8 mouse cellular contexts compared by ENCODE assay signal in genomic region chr12:58212261-58212923, GRCm38 (mm10). TPM values are rescaled to one million over a fixed set of nuclear protein-coding genes. Genes with fewer than 3 reads are reported as not detected.
DNase-seq lines count a peak whose midpoint lies in the region; ATAC-seq lines count a peak whose summit lies in the region.

No protein-coding gene starts in this region.

- intact Hi-C loops in heart, postnatal 14 days (cut with DNase I) = loop anchor here (10.0 kb wide), 2 partner anchors 422 to 592 kb away; no protein-coding TSS in a partner anchor

- no peaks in the 10 kb centered on the region for H3K36me3 ChIP-seq in heart, embryonic 11.5 days (ENCODE audit: control insufficient read depth, insufficient read depth, low read length)
- H3K36me3 ChIP-seq in midbrain, embryonic 13.5 days = no peaks in the 10 kb centered on the region

- no peaks in the 10 kb centered on the region for H3K9me3 ChIP-seq in heart, embryonic 11.5 days (replicated peaks; ENCODE audit: control insufficient read depth, low read length)
- H3K9me3 ChIP-seq in midbrain, embryonic 13.5 days = no peaks in the 10 kb centered on the region

- no peak overlapping the region for H3K27ac ChIP-seq in heart, embryonic 11.5 days (ENCODE audit: low read depth, low read length)
- no peak overlapping the region for H3K27ac ChIP-seq in midbrain, embryonic 13.5 days

- no peak for DNase-seq in heart, adult 8-10 months (ENCODE audit: low spot score)
- peak; percentile 67 for DNase-seq in embryo, embryonic 10 days (ENCODE audit: low spot score)
- DNase-seq in heart, postnatal 14 days = peak; percentile 9 to 11
- DNase-seq in left cerebral cortex, adult 18-20 months (ENCODE audit: low spot score in 2 of 2) = peak; percentile 15 to 60
- DNase-seq in spleen, adult 18-20 months = no peak

- H3K27me3 ChIP-seq in heart, embryonic 11.5 days (ENCODE audit: control insufficient read depth, insufficient read depth, low read length) = peaks cover 36% of the 10 kb centered on the region
- peaks cover 49% of the 10 kb centered on the region for H3K27me3 ChIP-seq in midbrain, embryonic 13.5 days

- ATAC-seq in heart, embryonic 11.5 days (replicated peaks; ENCODE audit: insufficient number of reproducible peaks, low FRiP score, low TSS enrichment) = peak; percentile 60
- peak; percentile 83 for ATAC-seq in midbrain, embryonic 13.5 days
- ATAC-seq in activated CD4-positive, CD25-positive, alpha-beta regulatory T cell, adult 4 months = no peak

- WGBS in heart, embryonic 11.5 days (ENCODE audit: insufficient replicate concordance) = 1% methylated on average over 39 of the region's 39 CpGs
- WGBS in midbrain, embryonic 13.5 days = under 1% methylated on average over 39 of the region's 39 CpGs

- peaks cover 7% of the 10 kb centered on the region for H3K4me1 ChIP-seq in heart, embryonic 11.5 days (ENCODE audit: control insufficient read depth, insufficient read depth, low read length)
- peaks cover 35% of the 10 kb centered on the region for H3K4me1 ChIP-seq in midbrain, embryonic 13.5 days (replicated peaks)

- H3K9ac ChIP-seq in heart, embryonic 11.5 days (ENCODE audit: low read depth, low read length) = no peak overlapping the region
- H3K9ac ChIP-seq in midbrain, embryonic 13.5 days (replicated peaks) = peak overlapping the region; percentile 56

- H3K4me2 ChIP-seq in heart, embryonic 11.5 days = peak overlapping the region; percentile 91
- peak overlapping the region; percentile 86 for H3K4me2 ChIP-seq in midbrain, embryonic 13.5 days (replicated peaks)

- peak overlapping the region; percentile 48 for H3K4me3 ChIP-seq in heart, embryonic 11.5 days (ENCODE audit: low read depth, low read length)
- peak overlapping the region; percentile 51 for H3K4me3 ChIP-seq in midbrain, embryonic 13.5 days (replicated peaks)

RNA-seq across cellular contexts. Expression of gene Sstr1, which starts 0.8 kb away (rescaled TPM):
- polyA plus RNA-seq in heart, embryonic 11.5 days (2014; fragmentation: Nextera tagmentation; extraction: Ambion mirVana) = 0.13 TPM in 1 of 2 replicates, not detected in the other
- total RNA-seq in heart, adult 8-10 months (2022) = under 1 TPM in 2 of 4 experiments, not detected in 2; 0.14 to 0.16 TPM
- total RNA-seq in heart, postnatal 14 days (2021) = under 1 TPM in 1 of 2 experiments, not detected in 1; 0.12 TPM
- total RNA-seq in left cerebral cortex, adult 18-20 months (2021) = 10 to 100 TPM; 26.8 to 30.7 TPM
- polyA plus RNA-seq in midbrain, embryonic 13.5 days (2015; fragmentation: Nextera tagmentation; extraction: Ambion mirVana) = 2.9 and 3.4 TPM in 2 replicates
- polyA plus RNA-seq in activated CD4-positive, CD25-positive, alpha-beta regulatory T cell, adult 4 months (2017; shearing (Covaris generic)) = not detected

RNA-seq across cellular contexts. Expression of gene Clec14a, which starts 56.7 kb away (rescaled TPM):
- polyA plus RNA-seq in heart, embryonic 11.5 days (2014; fragmentation: Nextera tagmentation; extraction: Ambion mirVana) = 11.0 and 12.8 TPM in 2 replicates
- total RNA-seq in heart, adult 8-10 months (2022) = 10 to 100 TPM; 12.6 to 15.8 (median 13.7) TPM
- total RNA-seq in heart, postnatal 14 days (2021) = 10 to 100 TPM; 22.1 to 25.9 TPM
- 1 to 10 TPM; 2.6 to 3.0 TPM for total RNA-seq in left cerebral cortex, adult 18-20 months (2021)
- 3.6 and 4.2 TPM in 2 replicates for polyA plus RNA-seq in midbrain, embryonic 13.5 days (2015; fragmentation: Nextera tagmentation; extraction: Ambion mirVana)
- polyA plus RNA-seq in activated CD4-positive, CD25-positive, alpha-beta regulatory T cell, adult 4 months (2017; shearing (Covaris generic)) = not detected

Comparison
In these comparisons a context has a peak if more than half of its experiments do, and no peak if none do; other contexts are left out.
1. DNase-seq: peak in embryo, embryonic 10 days (single experiment), heart, postnatal 14 days (2 of 2) and left cerebral cortex, adult 18-20 months (2 of 2); none in heart, adult 8-10 months (single experiment) and spleen, adult 18-20 months (0 of 2).
2. RNA of gene Sstr1, which starts 0.8 kb away (total RNA-seq): 26.8 to 30.7 TPM in left cerebral cortex, adult 18-20 months; 0.14 to 0.16 TPM in heart, adult 8-10 months and 0.12 TPM in heart, postnatal 14 days; every median in the first group is over 10 times any median in the second.